ENCODE assay signal across 12 mouse cellular contexts in the genomic region with DNA sequence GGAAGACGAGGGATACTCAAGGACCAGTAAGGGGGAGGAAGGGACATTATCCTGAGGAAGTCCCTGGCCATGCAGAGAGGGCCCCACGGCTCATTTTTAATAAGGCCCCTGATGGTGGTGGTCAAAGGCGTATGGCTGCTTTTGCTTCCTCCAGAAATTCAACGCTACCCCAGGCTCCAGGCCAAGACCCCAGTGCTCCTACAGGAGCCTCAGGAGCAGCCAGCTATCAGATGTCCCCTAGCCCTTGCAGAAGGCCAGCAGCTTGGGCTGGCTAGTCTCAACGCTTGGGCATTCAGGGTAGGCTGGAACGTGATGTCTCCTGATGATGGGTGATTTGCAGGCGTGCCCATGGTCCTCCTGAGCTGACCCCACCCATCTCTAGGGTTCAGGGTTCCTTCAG.
"Had no signal": no experiment of that assay in that cellular context is flagged by ENCODE, and none has a peak within 500 bp of the region (broad histone marks: within the 10 kb centered on the region; RNA-seq: fewer than 3 reads in every experiment).

No protein-coding gene starts in this region.

- H3K9ac ChIP-seq: limb, embryonic 15.5 days; liver, embryonic 12.5 days; lung, embryonic 14.5 days had no signal

- H3K4me3 ChIP-seq: left cerebral cortex, adult 2 months; limb, embryonic 15.5 days; liver, embryonic 12.5 days; myocyte had no signal

- H3K36me3 ChIP-seq: limb, embryonic 15.5 days; liver, embryonic 12.5 days had no signal

- H3K4me2 ChIP-seq: limb, embryonic 15.5 days; liver, embryonic 12.5 days; lung, embryonic 14.5 days; midbrain, embryonic 11.5 days had no signal

- H3K27me3 ChIP-seq: limb, embryonic 15.5 days had no signal

- DNase-seq: lung, embryonic 14.5 days; lung, postnatal 10 days; lung, postnatal 4 days; right cerebral cortex, adult 18-20 months; right cerebral cortex, postnatal 25 days; thymus, postnatal 4 days had no signal

- ATAC-seq: liver, embryonic 12.5 days had no signal

- H3K27ac ChIP-seq: left cerebral cortex, adult 2 months; limb, embryonic 15.5 days; liver, embryonic 12.5 days; stomach, postnatal 0 days had no signal

- H3K9me3 ChIP-seq: limb, embryonic 15.5 days had no signal
